Mouse (Mus musculus) midbrain, embryonic 14.5 days (tissue): ENCODE data around the gene Olfr1512. TPM values are rescaled to one million over a fixed set of nuclear protein-coding genes. Genes with fewer than 3 reads are reported as not detected.
A peak's percentile ranks its signal among the peaks of the same experiment; 100 is the strongest.

Source experiments
- ATAC-seq: fragments of 200-750 bp; cut with Nextera tagmentation; 2 replicates; pipeline ENCODE4 v1.8.0; 2017; ENCODE audit warnings: moderate number of reproducible peaks, moderate library complexity; ENCODE audit not compliant: low FRiP score, low TSS enrichment
- DNase-seq: peaks from one replicate; pipeline ENCODE4 v3.0.0-alpha.2; 2015
- H3K27ac ChIP-seq: fragments of 300-500 bp; sonication (generic); replicated peaks from 2 replicates; pipeline ENCODE4 v1.5.1; 2014; ENCODE audit warnings: mild to moderate bottlenecking, low read depth, low read length, moderate library complexity
- H3K27me3 ChIP-seq: fragments of 300-500 bp; sonication (generic); 2 replicates; pipeline ENCODE4 v1.6.1; 2014; ENCODE audit warnings: low read length, control low read depth, mixed read lengths; ENCODE audit not compliant: control insufficient read depth, insufficient read depth
- H3K36me3 ChIP-seq: fragments of 300-500 bp; sonication (generic); 2 replicates; pipeline ENCODE4 v1.6.1; 2014; ENCODE audit warnings: low read length, control low read depth; ENCODE audit not compliant: control insufficient read depth, insufficient read depth
- H3K4me1 ChIP-seq: fragments of 300-500 bp; sonication (generic); 2 replicates; pipeline ENCODE4 v1.6.1; 2014; ENCODE audit warnings: mild to moderate bottlenecking, antibody characterized with exemption, low read length, control low read depth; ENCODE audit not compliant: control insufficient read depth, insufficient read depth
- H3K4me2 ChIP-seq: fragments of 300-500 bp; sonication (generic); 2 replicates; pipeline ENCODE4 v1.6.1; 2014; ENCODE audit warnings: mild to moderate bottlenecking, low read length, moderate library complexity
- H3K4me3 ChIP-seq: fragments of 300-500 bp; sonication (generic); replicated peaks from 2 replicates; pipeline ENCODE4 v1.5.1; 2014; ENCODE audit warnings: low read depth, low read length
- H3K9ac ChIP-seq: fragments of 300-500 bp; sonication (generic); replicated peaks from 2 replicates; pipeline ENCODE4 v1.6.1; 2014; ENCODE audit warnings: mild to moderate bottlenecking, low read length, moderate library complexity
- H3K9me3 ChIP-seq: fragments of 300-500 bp; sonication (generic); 2 replicates; pipeline ENCODE4 v1.6.1; 2016; ENCODE audit warnings: low read length, control low read depth, mixed read lengths; ENCODE audit not compliant: control insufficient read depth
- WGBS: fragments of 180-500 bp; shearing (Covaris S2); extraction: QIAGEN DNeasy Blood & Tissue Kit; methylation state at CpG from one replicate; pipeline ENCODE4 v1.1.7; 2014; 5-methylcytosine and 5-hydroxymethylcytosine counted together
- polyA plus RNA-seq: library from polyadenylated mRNA; unstranded; fragments of >200 nt; fragmentation: Nextera tagmentation; extraction: Ambion mirVana; gene quantifications from 2 replicates; pipeline ENCODE4 v1.2.1, GENCODE M21; 2014

Olfr1512 gene
- polyA plus RNA-seq, 1 experiment from 2014 or later, result not detected

- peak overlapping the region; percentile 50; the same call in 1 of the 2 replicates for H3K9ac ChIP-seq
- 79% methylated on average over 6 of the region's 6 CpGs for WGBS
- peaks cover 3% of the 10 kb centered on the region; the same call in 1 of the 2 replicates for H3K9me3 ChIP-seq
- H3K36me3 ChIP-seq, result no peaks in the 10 kb centered on the region
- H3K4me2 ChIP-seq, result peak overlapping the region; percentile 52
- DNase-seq (no peak), ATAC-seq (no peak)
- H3K27ac ChIP-seq, result no peak overlapping the region
- H3K4me1 ChIP-seq, result no peaks in the 10 kb centered on the region
- no peak overlapping the region for H3K4me3 ChIP-seq
- no peaks in the 10 kb centered on the region for H3K27me3 ChIP-seq
Observed at GRCm38 (mm10) chr14:52339512-52339852, 39.5 kb downstream of the Olfr1512 start.

GRCm38 (mm10) chr14:52338751-52339511, 40.0 kb downstream of the Olfr1512 start:
- WGBS, result 31% methylated on average over 21 of the region's 21 CpGs
- Histone ChIP-seq H3K27me3 (no peaks in the 10 kb centered on the region), H3K4me1 (no peaks in the 10 kb centered on the region), H3K4me3 (peak overlapping the region; percentile 26), H3K9me3 (no peaks in the 10 kb centered on the region), H3K36me3 (no peaks in the 10 kb centered on the region), H3K4me2 (peak overlapping the region; percentile 52), H3K27ac (no peak overlapping the region), H3K9ac (peak overlapping the region; percentile 50)
- DNase-seq (peak; percentile 94), ATAC-seq (peak; percentile 57)

- H3K27me3 ChIP-seq, result no peaks in the 10 kb centered on the region
- H3K4me1 ChIP-seq, result peaks cover 4% of the 10 kb centered on the region
- no peaks in the 10 kb centered on the region for H3K36me3 ChIP-seq
- DNase-seq (no peak), ATAC-seq (no peak)
- H3K9me3 ChIP-seq, result no peaks in the 10 kb centered on the region
- 43% methylated on average over 2 of the region's 3 CpGs for WGBS
- H3K4me2 ChIP-seq, result no peak overlapping the region
- no peak overlapping the region for H3K9ac ChIP-seq
- no peak overlapping the region for H3K27ac ChIP-seq
- H3K4me3 ChIP-seq, result no peak overlapping the region
Observed at GRCm38 (mm10) chr14:52332171-52332570, 46.8 kb downstream of the Olfr1512 start.

- Histone ChIP-seq H3K27me3 (no peaks in the 10 kb centered on the region), H3K4me1 (peaks cover 10% of the 10 kb centered on the region), H3K9ac (no peak overlapping the region), H3K4me3 (no peak overlapping the region), H3K9me3 (no peaks in the 10 kb centered on the region), H3K36me3 (no peaks in the 10 kb centered on the region), H3K27ac (peak overlapping the region; percentile 55), H3K4me2 (peak overlapping the region; percentile 5; the same call in 1 of the 2 replicates)
- ATAC-seq, result no peak
- peak; percentile 54 for DNase-seq
- 0% methylated on average over 4 of the region's 4 CpGs for WGBS
Observed at GRCm38 (mm10) chr14:52331069-52331750, 47.8 kb downstream of the Olfr1512 start.

GRCm38 (mm10) chr14:52327910-52328812, 50.8 kb downstream of the Olfr1512 start, which contains the start of gene Sall2:
TSS of gene Sall2 (minus strand) at chr14:52328762.
- peak; percentile 62 for DNase-seq
- Histone ChIP-seq H3K36me3 (no peaks in the 10 kb centered on the region), H3K27ac (peak within 1 kb of the TSS; percentile 80), H3K4me2 (peak within 1 kb of the TSS; percentile 84), H3K27me3 (no peaks in the 10 kb centered on the region), H3K9me3 (no peaks in the 10 kb centered on the region), H3K9ac (peak within 1 kb of the TSS; percentile 55), H3K4me1 (peaks cover 17% of the 10 kb centered on the region), H3K4me3 (peak within 1 kb of the TSS; percentile 51)
- peak; percentile 68 for ATAC-seq
- WGBS, result under 1% methylated on average over 26 of the region's 26 CpGs

GRCm38 (mm10) chr14:52327375-52327901, 51.5 kb downstream of the Olfr1512 start:
- Histone ChIP-seq H3K4me1 (peaks cover 17% of the 10 kb centered on the region), H3K36me3 (no peaks in the 10 kb centered on the region), H3K9me3 (no peaks in the 10 kb centered on the region), H3K9ac (peak overlapping the region; percentile 55), H3K27ac (peak overlapping the region; percentile 80), H3K4me3 (peak overlapping the region; percentile 51), H3K27me3 (no peaks in the 10 kb centered on the region), H3K4me2 (peak overlapping the region; percentile 84)
- ATAC-seq (peak; percentile 65), DNase-seq (peak; percentile 76)
- WGBS, result 1% methylated on average over 14 of the region's 14 CpGs

- no peaks in the 10 kb centered on the region for H3K27me3 ChIP-seq
- no peak overlapping the region for H3K27ac ChIP-seq
- ATAC-seq (no peak), DNase-seq (peak; percentile 62)
- peak overlapping the region; percentile 84 for H3K4me2 ChIP-seq
- H3K4me1 ChIP-seq, result peaks cover 17% of the 10 kb centered on the region
- peak overlapping the region; percentile 19; the same call in 1 of the 2 replicates for H3K4me3 ChIP-seq
- H3K9me3 ChIP-seq, result no peaks in the 10 kb centered on the region
- 0% methylated on average over 4 of the region's 4 CpGs for WGBS
- H3K36me3 ChIP-seq, result no peaks in the 10 kb centered on the region
- H3K9ac ChIP-seq, result no peak overlapping the region
Observed at GRCm38 (mm10) chr14:52325890-52326289, 53.1 kb downstream of the Olfr1512 start.
